Mouse (Mus musculus): ENCODE results near the gene Zfp174. TPM values are rescaled to one million over a fixed set of nuclear protein-coding genes. Genes with fewer than 3 reads are reported as not detected.

Zfp174 gene
- total and polyA plus RNA-seq, 3 experiments, result 0.26 to 0.98 (median 0.37) TPM

DNA sequence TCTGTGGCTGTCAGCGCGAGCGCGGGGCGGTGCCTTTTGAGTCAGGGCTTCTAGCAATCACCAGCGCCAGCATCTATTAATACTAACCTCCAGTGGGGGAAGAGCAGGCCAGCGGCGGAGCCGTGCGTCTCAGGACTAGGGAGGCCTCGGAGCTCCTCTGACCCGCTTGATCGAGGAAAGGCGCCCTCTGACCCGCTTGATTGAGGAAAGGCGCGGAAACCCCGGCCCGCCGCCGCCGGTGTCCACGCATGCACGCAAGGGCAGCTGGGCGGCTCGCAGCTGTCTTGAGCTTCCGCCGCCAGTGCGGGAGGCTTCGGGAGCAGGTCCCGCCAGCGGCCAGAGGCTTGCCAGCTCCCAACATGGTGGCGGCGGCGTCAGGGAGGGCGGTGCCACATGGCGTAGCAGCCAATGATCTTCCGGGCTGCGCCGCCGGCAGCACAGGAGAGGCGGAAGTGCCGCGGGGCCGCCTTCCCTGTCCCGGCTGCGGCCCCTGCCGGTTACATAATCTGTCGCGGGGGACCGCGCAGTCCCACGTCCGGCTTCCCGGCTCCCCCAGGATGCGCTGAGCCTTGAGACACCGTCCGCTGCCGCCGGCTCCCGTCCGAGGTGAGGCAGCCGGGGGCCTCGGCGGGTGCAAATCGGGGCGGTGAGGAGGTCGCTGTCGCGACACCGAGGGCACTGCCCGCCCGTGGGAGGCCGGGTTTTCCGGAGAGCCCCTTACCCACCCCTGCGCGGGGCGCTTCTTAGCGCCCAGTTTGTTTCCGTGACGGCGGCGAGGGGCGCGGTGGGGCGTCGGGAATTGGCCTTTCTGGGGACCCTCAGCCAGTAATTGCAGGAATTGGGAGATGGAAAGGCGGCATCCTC lies 37.4 kb downstream of the Zfp174 start, which contains the start of the genes Zfp597 and Gm20695:
Zfp597 (minus strand) TSS at position 361 of the 864 bp plus-strand sequence.
Gm20695 (plus strand) TSS at position 448 of the 864 bp plus-strand sequence.
- peaks cover 3 to 39% of the 10 kb centered on the region in 2 experiments for H3K36me3 ChIP-seq (replicated peaks in 1 of 2; ENCODE audit: control insufficient read depth in 1 of 2, insufficient read depth in 1 of 2, low read length in 1 of 2)
- peak within 1 kb of the TSS; percentile 81 to 91 (median 87) for H3K4me3 ChIP-seq (replicated peaks in 1 of 3; ENCODE audit: low read depth in 2 of 3, low read length in 2 of 3, poor library complexity in 1 of 3)
- DNase-seq (ENCODE audit: extremely low read depth), result peak; percentile 94
- in situ Hi-C loops (cut with MboI; ENCODE audit: low pct_ligation_motif_present, low pct_unique_long_range_greater_than_20kb, low sequenced_read_pairs) (loop anchor here (5.0 kb wide), 1 partner anchor 37 kb away; the partner anchor contains the start of gene Zfp174), dilution Hi-C loops (cut with MboI; ENCODE audit: extremely low pct_ligation_motif_present, extremely low pct_unique_long_range_greater_than_20kb, low sequenced_read_pairs) (no loop called here)
- no peaks in the 10 kb centered on the region for H3K27me3 ChIP-seq (replicated peaks)
- H3K79me2 ChIP-seq (replicated peaks; ENCODE audit: control insufficient read depth, extremely low read depth, insufficient read depth, poor library complexity, severe bottlenecking), result peaks cover 36% of the 10 kb centered on the region
- H3K4me1 ChIP-seq (ENCODE audit: control insufficient read depth in 1 of 2, insufficient read depth in 2 of 2), result peaks cover 5 to 41% of the 10 kb centered on the region in 2 experiments
- H3K9me3 ChIP-seq (replicated peaks; ENCODE audit: low read length), result no peaks in the 10 kb centered on the region
- peak within 1 kb of the TSS; percentile 77 for H3K4me2 ChIP-seq (ENCODE audit: insufficient read depth, low read depth, poor library complexity, severe bottlenecking)
- H3K9ac ChIP-seq (ENCODE audit: insufficient read depth, low read depth), result peak within 1 kb of the TSS; percentile 84
- peak within 1 kb of the TSS; percentile 2; the same call in 1 of the 2 replicates for H3K27ac ChIP-seq (ENCODE audit: insufficient read depth, low read depth)
- TF ChIP-seq E2F4 (IDR thresholded peaks at IDR 0.05; ENCODE audit: insufficient replicate concordance, low read depth, low read length) (no peak), HCFC1 (IDR thresholded peaks at IDR 0.05; ENCODE audit: low read depth, low read length) (peak; percentile 96), BHLHE40 (IDR thresholded peaks at IDR 0.05; ENCODE audit: low read depth, low read length) (peak; percentile 42), MAFK (IDR thresholded peaks at IDR 0.05; ENCODE audit: insufficient replicate concordance, low read length) (0 out of 2 replicates have a peak, but pooled peaks have one; percentile 44), ELF1 (IDR thresholded peaks at IDR 0.05; ENCODE audit: low read depth, low read length) (peak; percentile 99), CHD1 (IDR thresholded peaks at IDR 0.05; ENCODE audit: low read depth, low read length) (no peak), UBTF (IDR thresholded peaks at IDR 0.05; ENCODE audit: low read depth, low read length) (peak; percentile 53; the same call in 1 of the 2 replicates), JUND (conservative IDR thresholded peaks at IDR 0.05; ENCODE audit: low read depth, low read length) (no peak), IRF4 (IDR thresholded peaks at IDR 0.05; ENCODE audit: low read depth, low read length) (peak; percentile 67; the same call in 1 of the 2 replicates), USF2 (conservative IDR thresholded peaks at IDR 0.05; ENCODE audit: low read depth, low read length) (no peak), JUN (IDR thresholded peaks at IDR 0.05; ENCODE audit: insufficient read depth, low read depth, low read length) (no peak), TBP (conservative IDR thresholded peaks at IDR 0.05; ENCODE audit: low read depth, low read length) (no peak), SIN3A (IDR thresholded peaks at IDR 0.05; ENCODE audit: low read length) (peak; percentile 98), ZKSCAN1 (IDR thresholded peaks at IDR 0.05; ENCODE audit: borderline replicate concordance, low read depth, low read length) (no peak), GABPA (IDR thresholded peaks at IDR 0.05; ENCODE audit: insufficient replicate concordance, low read depth, low read length) (peak; percentile 74; the same call in 1 of the 2 replicates), RCOR1 (conservative IDR thresholded peaks at IDR 0.05; ENCODE audit: low read depth, low read length) (no peak; the same call in 1 of the 2 replicates), ZC3H11A (IDR thresholded peaks at IDR 0.05; ENCODE audit: low read depth, low read length) (no peak), USF1 (IDR thresholded peaks at IDR 0.05; ENCODE audit: low read depth, low read length) (peak; percentile 61), TCF12 (IDR thresholded peaks at IDR 0.05; ENCODE audit: low read depth, low read length) (peak; percentile 75), PAX5 (IDR thresholded peaks at IDR 0.05; ENCODE audit: low read length) (no peak), ETS1 (conservative IDR thresholded peaks at IDR 0.05; ENCODE audit: low read depth, low read length) (peak; percentile 83), MAX (IDR thresholded peaks at IDR 0.05; ENCODE audit: low read length) (peak; percentile 86), POLR2AphosphoS2 (IDR thresholded peaks at IDR 0.05; ENCODE audit: low read depth, low read length) (0 out of 2 replicates have a peak, but pooled peaks have one; percentile 57), ZMIZ1 (IDR thresholded peaks at IDR 0.05; ENCODE audit: low read depth, low read length) (peak; percentile 89; the same call in 1 of the 2 replicates), POLR2A (IDR thresholded peaks at IDR 0.05; ENCODE audit: low read depth, low read length) (peak; percentile 80), RAD21 (IDR thresholded peaks at IDR 0.05; ENCODE audit: low read depth, low read length) (no peak; the same call in 1 of the 2 replicates), NELFE (IDR thresholded peaks at IDR 0.05; ENCODE audit: low read depth, low read length) (peak; percentile 72; the same call in 1 of the 2 replicates), CTCF (conservative IDR thresholded peaks at IDR 0.05 in 1 of 2, IDR thresholded peaks at IDR 0.05 in 1 of 2; ENCODE audit: low read depth in 2 of 2, low read length in 2 of 2) (peak in 1 of 2 experiments; percentile 31; a peak in 2 of 4 replicates), MXI1 (IDR thresholded peaks at IDR 0.05; ENCODE audit: low read depth, low read length) (peak; percentile 94), ZNF384 (IDR thresholded peaks at IDR 0.05; ENCODE audit: low read depth, low read length) (no peak), SMC3 (IDR thresholded peaks at IDR 0.05; ENCODE audit: low read depth, low read length) (peak; percentile 9; the same call in 1 of the 2 replicates), MEF2A (IDR thresholded peaks at IDR 0.05; ENCODE audit: borderline replicate concordance, low read depth, low read length) (no peak), EP300 (IDR thresholded peaks at IDR 0.05; ENCODE audit: low read length) (no peak), CHD2 (IDR thresholded peaks at IDR 0.05; ENCODE audit: low read length) (peak; percentile 90; the same call in 1 of the 2 replicates), NRF1 (IDR thresholded peaks at IDR 0.05; ENCODE audit: low read depth, low read length) (peak; percentile 80), MYC (IDR thresholded peaks at IDR 0.05; ENCODE audit: low read depth, low read length) (no peak), MAZ (IDR thresholded peaks at IDR 0.05; ENCODE audit: low read depth, low read length) (peak; percentile 30; the same call in 1 of the 2 replicates)
